Mouse (Mus musculus) left cerebral cortex, postnatal 4 days (tissue): ENCODE results near the gene Mcu. TPM values are rescaled to one million over a fixed set of nuclear protein-coding genes. Genes with fewer than 3 reads are reported as not detected.

Experiments used
- DNase-seq: peaks from one replicate; pipeline ENCODE4 v3.0.0-alpha.2; 2022
- intact Hi-C: fragments of 180-260 bp; cut with DNase I; formaldehyde crosslinking; loops from one replicate; pipeline ENCODE4 v1.15.1; 2025
- total RNA-seq, 2 experiments: library from RNA; stranded (reverse); gene quantifications; 2 replicates each; pipeline ENCODE4 v1.2.3; 2021

Gene Mcu
- total RNA-seq = 10 to 100 TPM; 64.7 to 70.4 TPM

GRCm38 (mm10) chr10:59616522-59616921, at the start of gene Mcu:
Gene Mcu (minus strand): TSS chr10:59616692.
- intact Hi-C loops = loop anchor here (10.0 kb wide), 2 partner anchors 198 to 248 kb away; no protein-coding TSS in a partner anchor
- DNase-seq = peak; percentile 96

DNA sequence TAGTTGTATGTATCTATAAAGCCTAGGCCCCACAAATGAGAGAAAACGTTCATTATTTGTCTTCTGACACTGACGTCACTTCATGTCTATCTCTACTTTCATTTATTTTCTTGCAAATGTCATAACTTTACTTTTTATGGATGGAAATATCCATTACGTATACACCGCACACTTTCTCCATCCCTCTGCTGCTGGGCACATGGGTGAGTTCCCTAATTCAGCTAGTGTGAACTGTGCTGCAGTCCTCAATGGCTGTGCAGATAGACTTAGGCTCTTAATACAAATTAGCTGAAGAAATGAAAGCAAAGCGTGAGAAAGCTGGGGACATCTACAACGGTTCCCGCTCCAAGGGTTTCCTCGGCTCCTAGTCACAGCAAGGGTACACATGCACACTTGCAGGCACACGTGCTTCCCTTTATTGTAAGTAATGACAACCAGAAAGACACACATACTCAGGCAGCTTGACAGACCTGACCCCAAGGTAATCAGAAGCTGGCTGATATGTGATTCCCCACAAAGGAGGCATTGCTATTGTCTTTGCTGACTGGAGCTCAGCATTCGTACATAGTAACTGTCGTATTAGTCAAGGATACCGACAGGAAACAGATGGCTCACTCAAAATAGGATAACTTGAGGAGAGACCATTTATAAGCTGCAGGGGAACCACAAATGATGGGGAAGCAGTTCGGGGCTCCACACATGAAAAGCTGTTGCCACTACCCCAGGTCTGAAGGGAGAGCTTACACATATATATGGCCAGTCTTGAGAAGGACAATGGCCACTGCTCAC, 49.2 kb upstream of the Mcu start:
- intact Hi-C loops = no loop called here
- DNase-seq = no peak

DNA sequence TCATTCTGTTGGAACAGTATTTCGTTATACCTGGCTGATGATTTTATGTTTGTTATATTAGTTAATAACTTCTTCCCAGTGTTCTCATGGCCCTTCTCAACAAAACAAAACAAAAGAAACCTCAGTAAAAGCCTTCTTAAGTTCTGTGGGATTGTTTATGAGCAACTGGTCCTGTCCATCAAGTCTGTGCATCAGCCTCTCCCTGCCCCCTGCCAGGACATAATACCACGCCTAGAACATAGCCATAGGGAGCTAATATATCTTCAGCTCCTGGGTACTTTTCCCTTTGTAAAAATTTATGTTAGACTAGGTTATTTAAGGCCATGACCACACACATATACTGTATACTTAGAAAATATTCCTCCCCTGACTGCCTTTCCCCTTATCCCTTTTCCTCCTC, 48.3 kb upstream of the Mcu start:
- intact Hi-C loops = no loop called here
- DNase-seq = no peak

- intact Hi-C loops = no loop called here
These were observed 40.3 kb upstream of the Mcu start for GRCm38 (mm10) chr10:59656799-59657198.

GRCm38 (mm10) chr10:59646821-59647378, 30.4 kb upstream of the Mcu start:
- no peak for DNase-seq
- intact Hi-C loops = no loop called here

More at GRCm38 (mm10) chr10:59656799-59657198, 40.3 kb upstream of the Mcu start:
- DNase-seq = no peak

DNA sequence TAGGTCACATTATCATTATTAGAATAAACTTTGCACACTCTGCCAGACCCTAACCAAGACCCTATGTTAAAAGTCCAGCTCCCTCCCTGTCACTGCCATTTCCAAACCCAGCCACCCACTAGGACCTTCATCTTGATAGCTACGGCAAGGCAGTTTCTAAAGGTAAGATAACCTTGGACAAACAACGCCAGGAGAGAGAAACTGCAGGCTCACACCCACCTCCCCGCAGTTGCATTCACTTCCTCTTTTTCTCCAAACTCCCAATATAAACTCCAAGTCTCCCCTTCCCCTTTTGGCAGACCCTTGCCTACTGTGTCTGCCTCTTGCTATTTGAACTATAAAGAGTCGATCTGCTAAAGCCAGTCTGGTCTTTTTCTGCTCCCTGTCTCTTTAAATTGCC, 28.7 kb upstream of the Mcu start:
- intact Hi-C loops = no loop called here
- DNase-seq = no peak

DNA sequence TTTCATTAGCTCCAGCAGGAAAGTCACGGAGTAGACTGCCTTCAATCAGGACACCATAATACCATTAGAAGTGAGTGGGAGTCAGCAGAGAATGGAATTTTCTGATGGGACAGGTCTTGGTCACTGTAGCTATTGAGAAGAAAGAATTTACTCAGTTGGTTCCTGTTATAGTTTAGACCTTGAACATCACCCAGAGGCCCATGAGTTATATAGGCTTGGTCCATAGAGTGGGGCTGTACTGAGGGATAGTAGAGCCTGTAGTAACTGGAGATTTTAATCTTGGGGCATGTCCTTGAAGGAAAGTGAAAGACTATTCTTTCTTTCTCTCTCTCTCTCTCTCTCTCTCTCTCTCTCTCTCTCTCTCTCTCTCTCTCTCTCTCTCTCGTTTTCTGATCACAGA, 28.2 kb upstream of the Mcu start:
- intact Hi-C loops = no loop called here
- DNase-seq = no peak

DNA sequence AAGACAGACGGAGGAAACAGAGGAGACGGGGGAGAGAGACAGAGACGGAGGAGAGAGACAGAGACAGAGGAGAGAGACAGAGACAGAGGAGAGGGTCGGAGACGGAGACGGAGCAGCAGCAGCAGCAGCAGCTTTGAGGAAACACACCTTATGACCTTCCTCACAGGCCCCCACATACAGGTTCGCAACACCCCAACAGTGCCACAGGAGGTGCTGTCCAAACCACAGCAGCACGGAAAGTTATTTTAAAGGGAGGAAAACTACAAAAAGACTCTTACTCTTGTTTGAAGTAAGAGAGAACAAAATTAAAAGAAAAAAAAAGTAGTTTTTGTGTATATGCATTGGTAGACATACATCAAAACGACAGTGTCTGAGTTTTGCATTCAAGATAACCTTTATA, 27.2 kb upstream of the Mcu start:
- intact Hi-C loops = no loop called here
- no peak for DNase-seq

DNA sequence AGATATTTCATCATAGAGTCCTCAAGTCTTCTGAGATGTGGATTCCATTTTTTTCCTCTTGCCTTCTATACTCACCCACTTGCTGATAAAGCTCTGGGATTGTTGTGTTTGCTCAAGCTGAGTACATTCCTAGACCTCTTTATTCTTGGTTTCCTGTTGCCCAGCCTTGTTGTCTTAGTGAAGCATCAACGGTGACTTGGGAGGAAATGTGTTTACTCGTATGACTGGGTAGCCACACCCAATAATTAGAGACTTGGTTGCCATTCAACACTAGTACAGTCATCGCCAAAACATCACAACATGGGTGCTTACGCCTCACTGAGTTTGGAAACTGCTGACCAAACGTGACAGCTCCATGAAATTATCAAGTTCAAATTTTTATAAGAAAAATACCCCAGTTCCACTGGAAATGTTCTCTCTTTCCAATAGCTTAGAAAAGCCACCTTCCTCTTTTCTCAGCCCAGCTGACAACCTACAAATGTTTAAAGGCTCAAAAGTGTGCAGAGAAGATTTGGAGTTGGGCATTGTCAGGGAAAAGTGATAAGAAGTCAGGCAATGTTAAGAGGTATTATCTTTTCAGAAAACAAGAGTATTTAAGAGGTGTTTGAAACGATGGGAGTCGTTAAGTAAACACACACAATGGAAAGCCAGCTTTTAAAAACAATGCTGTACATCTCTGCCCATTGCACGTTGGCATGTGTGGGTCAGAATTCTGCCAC, 26.3 kb upstream of the Mcu start:
- peak; percentile 6 for DNase-seq
- intact Hi-C loops = no loop called here

- DNase-seq = no peak
- intact Hi-C loops = no loop called here
These were observed 22.1 kb upstream of the Mcu start for GRCm38 (mm10) chr10:59638576-59638975.

GRCm38 (mm10) chr10:59637596-59638124, 21.2 kb upstream of the Mcu start:
- intact Hi-C loops = no loop called here
- no peak for DNase-seq

DNA sequence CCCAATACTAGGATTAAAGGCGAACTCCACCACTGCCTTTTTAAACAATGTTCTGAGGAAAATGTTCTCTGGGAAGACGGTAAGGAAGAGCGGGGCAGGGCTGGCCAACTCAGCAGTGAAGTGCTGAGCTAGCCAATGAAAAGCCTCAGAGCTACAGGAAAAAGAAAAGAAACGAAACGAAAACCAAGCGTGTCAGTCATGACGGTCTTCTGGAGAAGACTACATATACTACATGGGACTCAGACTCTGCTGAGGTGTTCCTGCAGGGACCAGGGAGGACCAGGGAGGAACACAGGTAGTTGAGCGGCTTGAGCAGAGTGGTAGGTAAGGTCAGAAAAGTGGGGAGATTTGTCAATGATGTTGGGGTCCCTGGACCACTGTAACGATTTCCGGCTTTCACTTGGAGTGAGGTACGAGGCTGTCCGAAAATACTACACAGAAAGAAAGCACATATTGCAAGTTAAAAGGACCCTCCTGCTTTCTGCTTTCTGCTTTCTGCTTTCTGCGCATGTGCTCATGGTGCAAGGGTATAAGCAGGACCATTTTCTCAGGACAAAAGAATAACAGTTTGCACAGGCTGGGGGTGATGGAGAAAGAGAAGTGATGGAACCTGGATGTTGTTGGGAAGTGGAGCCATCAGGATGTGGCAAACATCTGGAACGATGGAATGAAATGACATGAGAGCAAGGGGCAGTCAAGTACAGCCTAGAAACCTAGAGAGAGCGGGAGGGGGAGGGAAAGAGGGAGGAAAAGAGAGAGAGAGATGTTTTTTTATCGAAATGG, 20.4 kb upstream of the Mcu start:
- DNase-seq = no peak
- intact Hi-C loops = no loop called here

DNA sequence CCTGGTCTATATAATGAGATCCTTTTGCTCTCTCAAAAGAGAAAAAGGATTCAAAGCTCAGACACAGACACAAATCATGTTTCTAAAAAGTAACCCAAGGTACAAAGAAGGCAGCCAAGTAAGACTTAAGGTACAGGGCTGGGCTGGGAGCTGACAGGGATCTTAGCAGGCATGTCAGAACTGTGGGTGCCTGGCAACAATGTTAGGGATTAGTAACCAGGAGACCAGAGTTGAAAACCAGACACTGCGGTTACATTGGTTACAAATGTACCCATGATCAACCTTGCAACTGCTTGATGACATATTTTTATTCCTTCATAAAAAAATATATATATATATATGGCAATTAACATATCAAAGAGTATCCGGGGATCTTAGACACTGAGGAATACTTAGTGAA, 19.6 kb upstream of the Mcu start:
- intact Hi-C loops = no loop called here
- DNase-seq = no peak

DNA sequence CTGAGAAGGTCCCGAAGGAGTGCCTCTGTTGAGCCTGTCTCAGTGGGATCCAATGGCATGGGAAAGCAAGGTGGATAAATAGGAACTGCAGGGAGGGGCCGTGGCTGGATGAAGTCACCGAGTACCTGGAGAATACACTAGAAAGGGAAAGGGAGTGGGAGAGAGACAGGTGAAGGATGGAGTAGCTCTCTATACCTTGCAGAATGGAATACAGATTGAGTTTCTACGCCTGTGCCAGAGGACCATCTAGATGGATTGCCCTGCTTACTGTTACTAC, 13.0 kb upstream of the Mcu start:
- intact Hi-C loops = no loop called here
- DNase-seq = no peak

DNA sequence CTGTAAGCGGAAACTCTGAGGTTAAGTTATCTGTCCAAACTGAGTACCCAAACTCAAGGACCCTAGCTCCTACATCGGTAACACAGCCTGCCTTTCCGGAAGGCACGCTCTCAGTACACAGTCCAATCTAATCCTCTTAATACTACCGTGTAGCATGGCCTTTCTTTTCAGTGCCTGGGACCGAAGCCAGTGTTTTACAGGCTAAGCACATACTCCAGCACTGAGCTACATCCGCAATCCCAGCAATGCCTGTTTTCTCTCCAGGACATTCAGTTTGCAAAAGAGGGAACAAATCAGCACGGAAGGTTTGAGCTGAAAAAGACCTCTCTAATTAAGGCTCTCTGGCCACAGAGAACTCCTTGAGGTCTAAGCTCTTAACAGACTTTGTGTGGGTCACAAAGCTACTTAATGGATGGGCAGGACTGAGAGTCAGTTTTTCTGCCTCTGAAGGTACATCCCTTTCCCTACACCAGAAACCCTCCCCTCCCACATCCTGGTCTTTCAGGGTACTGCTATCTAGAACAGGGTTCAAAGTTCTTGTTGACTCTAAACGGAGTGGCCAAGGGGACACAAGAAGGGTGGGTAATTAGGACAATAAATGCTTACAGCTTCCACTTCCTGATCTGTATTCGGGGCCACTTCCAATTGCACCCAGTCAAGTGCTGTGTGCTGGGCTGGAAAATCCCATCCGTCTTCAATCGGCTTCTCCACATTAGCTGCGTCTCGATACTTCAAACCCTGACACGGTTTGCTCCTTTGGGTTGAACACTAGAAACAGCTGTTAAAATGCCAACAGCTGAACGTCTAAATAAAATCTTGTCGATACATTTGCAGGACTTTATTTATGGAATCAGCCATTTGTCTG, 12.4 kb upstream of the Mcu start:
- intact Hi-C loops = no loop called here
- DNase-seq = no peak

DNA sequence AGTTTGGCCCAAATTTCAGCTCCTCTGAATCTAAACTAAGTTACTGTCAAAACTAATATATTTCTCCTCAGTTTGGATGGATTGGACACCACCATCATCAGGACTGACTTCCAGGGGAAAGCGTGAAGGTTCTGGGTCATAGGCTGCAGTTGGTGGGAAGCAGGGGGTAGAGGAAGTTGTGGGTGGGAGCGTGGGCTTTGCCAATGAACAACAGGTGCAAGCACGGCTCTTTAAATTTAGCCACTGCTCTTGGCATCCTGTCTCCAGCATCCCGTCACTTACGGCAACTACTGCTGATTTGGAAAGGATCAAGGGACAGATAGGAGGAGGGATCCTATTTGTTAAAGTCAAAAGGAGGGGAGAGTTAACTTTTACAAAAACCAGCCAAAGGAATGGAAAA, 7.0 kb upstream of the Mcu start:
- DNase-seq = peak; percentile 28
- intact Hi-C loops = no loop called here

DNA sequence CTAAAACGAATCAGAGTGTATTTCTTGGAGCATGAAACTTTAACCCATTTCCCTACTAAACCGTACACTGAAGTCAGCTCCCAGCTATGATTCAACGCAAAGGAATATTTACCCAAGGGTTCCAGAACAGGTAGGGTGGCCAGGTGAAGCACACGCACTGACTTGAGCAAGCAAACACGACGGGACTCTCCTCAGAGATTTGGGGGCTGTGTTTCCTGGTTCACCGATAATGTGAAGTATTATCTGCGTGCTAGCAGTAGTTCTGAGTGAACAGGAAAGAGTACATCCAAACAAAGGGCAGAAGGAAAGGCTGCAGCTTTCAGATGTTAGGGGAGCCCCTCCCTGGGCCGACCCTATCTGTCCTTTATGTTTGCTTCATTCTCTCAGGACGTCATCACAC, 4.9 kb upstream of the Mcu start:
- intact Hi-C loops = no loop called here
- no peak for DNase-seq

- intact Hi-C loops = loop anchor here (10.0 kb wide), 2 partner anchors 197 to 247 kb away; no protein-coding TSS in a partner anchor
These were observed 1.3 kb upstream of the Mcu start for GRCm38 (mm10) chr10:59617776-59618175.

DNA sequence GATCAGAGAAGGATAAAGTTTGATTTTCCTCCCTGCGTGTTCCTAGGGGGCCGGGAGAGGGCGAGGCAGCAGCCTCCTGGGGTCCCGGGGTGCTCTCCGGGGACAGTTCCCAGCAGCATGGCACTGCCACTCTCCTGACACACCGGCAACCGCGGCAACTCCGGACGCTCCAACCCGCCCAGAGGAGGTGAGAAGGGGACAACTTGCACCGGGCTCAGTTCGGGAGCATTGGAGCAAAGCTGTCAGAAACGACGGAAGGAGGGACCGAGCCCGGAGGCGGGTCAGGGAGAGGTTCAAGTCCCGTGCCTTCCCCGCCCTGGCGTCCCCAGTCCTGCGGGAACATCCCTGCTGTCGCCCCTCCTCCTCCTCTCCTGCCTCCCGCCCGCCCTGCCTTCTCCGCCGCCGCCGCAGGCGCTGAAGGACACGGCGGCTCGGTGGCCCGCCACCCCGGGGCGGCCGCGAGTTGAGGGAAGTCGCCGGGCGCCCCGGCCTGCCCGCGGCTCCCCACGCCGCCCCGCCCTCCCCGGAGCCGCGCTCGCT, 441 bp downstream of the Mcu start, which contains the start of gene Gm10322:
Gene Gm10322 (plus strand): TSS at position 83 of the 540 bp plus-strand sequence.
- DNase-seq = peak; percentile 59
- intact Hi-C loops = loop anchor here (10.0 kb wide), 2 partner anchors 199 to 249 kb away; no protein-coding TSS in a partner anchor

More at GRCm38 (mm10) chr10:59617776-59618175, 1.3 kb upstream of the Mcu start:
- DNase-seq = no peak
